Mouse (Mus musculus) megakaryocyte, embryonic 14.5 days (primary cell): ENCODE measurements around the gene Dnajc19.

ENCODE experiments used
- FLI1 ChIP-seq: IDR thresholded peaks from 2 replicates; pipeline ENCODE4 v1.6.1; 2012; ENCODE audit warnings: low read length, inconsistent platforms, mixed read lengths
- GATA1 ChIP-seq: IDR thresholded peaks from 3 replicates; pipeline ENCODE4 v1.6.1; 2012; ENCODE audit warnings: mixed read lengths, low read length, inconsistent platforms, borderline replicate concordance

- no peak for TF ChIP-seq GATA1
- no peak for TF ChIP-seq FLI1
These were observed at the start of gene Dnajc19 for GRCm38 (mm10) chr3:34080900-34081662.
